Mouse (Mus musculus) ovary, postnatal 36 days (tissue): ENCODE data around the gene Mid1.
"Not testable (repeated sequence)": the region's sequence is repeated elsewhere in the genome, so short reads cannot be mapped to it uniquely, and the experiment has no call there.

Experiments used
- DNase-seq: peaks from one replicate; pipeline ENCODE4 v3.0.0; 2022; ENCODE audit warnings: low spot score, mixed read lengths

Gene Mid1

DNA sequence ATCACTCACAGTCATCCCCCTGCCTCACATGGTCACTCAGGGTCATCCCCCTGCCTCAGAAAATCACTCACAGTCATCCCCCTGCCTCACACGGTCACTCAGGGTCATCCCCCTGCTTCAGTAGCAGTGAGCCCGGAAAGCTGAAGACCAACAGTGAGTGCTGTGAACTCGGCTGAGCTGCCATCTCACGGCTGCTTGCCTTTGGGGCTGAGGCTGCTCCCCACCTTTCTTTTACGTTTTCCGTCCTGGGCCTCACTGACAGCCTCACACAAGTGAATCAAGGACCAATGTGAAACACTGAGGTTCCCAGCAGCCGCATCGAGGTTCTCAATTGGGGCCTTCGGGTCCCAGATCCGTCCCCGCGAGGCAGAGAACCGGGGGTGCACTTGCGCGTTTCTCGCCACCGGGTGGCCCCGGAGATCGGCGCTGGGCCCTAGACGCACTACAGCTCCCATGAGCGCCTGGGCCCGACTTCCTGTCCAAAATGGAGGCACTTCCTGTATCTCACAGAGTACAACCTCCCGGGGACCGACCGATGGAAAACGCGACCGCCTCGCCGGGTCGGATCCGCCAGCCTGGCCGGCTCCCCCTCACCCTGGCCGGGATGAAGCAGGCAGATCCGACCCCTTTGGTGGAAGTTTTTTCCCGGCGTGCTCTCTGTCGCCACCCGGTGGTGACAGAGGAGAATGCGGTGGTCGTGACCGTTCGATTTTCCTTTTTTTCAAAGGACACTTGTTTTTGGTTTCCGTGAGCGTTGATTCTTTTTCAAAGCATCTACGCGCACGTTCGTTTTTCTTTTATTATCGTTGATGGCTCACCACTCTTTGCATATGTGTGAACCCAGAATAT is 301.7 kb downstream of the Mid1 start:
- DNase-seq, result peak; percentile 88

DNA sequence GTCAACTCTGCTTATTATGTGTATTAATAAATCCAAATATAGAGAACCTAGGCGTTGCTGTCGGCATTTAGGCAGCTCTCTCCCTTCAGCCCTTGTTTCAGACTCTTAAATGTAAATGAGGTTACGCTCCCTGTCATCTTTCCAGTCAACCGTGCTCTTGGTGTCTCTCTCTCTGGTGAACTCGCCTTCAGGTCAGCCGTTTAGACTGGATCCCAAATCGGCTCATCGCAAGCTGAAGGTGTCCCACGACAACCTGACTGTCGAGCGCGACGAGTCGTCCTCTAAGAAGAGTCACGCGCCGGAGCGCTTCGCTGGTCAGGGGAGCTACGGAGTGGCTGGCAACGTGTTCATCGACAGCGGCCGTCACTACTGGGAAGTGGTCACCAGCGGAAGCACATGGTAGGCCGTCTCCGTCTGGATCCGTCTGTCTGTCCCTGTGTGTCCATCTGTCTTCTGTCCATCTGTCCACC is 302.4 kb downstream of the Mid1 start:
- not testable (repeated sequence) for DNase-seq

DNA sequence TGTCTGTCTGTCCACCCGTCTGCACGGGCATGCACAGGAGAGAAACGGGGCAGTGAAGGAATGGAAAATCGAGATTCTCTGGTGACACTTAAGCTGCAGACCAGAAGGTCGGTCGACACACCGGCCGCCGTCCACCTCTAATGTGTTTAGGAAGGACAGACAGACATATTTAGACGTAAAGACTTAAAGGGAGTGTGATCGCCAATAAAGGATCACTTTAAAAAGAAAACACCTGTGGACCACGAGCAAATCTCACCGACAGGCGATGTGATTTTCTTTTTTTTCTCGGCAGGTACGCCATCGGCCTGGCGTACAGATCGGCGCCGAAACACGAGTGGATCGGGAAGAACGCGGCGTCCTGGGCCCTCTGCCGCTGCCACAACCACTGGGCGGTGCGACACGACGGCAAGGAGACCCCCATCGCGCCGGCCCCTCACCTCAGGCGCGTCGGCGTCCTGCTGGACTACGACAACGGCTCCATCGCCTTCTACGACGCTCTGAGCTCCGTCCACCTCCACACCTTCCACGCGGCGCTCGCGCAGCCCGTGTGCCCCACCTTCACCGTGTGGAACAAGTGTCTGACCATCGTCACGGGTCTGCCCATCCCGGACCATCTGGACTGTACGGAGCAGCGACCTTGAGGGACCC is 303.7 kb downstream of the Mid1 start:
- DNase-seq, result not testable (repeated sequence)

DNA sequence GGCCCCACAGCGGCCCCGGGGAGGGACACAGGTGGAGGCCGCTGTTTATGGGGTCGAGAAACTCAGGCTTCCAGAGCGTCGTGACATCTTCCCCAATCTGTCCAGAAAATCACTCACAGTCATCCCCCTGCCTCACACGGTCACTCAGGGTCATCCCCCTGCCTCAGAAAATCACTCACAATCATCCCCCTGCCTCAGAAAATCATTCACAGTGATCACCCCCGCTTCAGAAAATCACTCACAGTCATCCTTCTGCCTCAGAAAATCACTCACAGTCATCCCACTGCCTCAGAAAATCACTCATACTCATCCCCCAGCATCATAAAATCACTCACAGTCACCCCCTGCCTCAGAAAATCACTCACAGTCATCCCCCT is 304.2 kb downstream of the Mid1 start:
- DNase-seq, result not testable (repeated sequence)

DNA sequence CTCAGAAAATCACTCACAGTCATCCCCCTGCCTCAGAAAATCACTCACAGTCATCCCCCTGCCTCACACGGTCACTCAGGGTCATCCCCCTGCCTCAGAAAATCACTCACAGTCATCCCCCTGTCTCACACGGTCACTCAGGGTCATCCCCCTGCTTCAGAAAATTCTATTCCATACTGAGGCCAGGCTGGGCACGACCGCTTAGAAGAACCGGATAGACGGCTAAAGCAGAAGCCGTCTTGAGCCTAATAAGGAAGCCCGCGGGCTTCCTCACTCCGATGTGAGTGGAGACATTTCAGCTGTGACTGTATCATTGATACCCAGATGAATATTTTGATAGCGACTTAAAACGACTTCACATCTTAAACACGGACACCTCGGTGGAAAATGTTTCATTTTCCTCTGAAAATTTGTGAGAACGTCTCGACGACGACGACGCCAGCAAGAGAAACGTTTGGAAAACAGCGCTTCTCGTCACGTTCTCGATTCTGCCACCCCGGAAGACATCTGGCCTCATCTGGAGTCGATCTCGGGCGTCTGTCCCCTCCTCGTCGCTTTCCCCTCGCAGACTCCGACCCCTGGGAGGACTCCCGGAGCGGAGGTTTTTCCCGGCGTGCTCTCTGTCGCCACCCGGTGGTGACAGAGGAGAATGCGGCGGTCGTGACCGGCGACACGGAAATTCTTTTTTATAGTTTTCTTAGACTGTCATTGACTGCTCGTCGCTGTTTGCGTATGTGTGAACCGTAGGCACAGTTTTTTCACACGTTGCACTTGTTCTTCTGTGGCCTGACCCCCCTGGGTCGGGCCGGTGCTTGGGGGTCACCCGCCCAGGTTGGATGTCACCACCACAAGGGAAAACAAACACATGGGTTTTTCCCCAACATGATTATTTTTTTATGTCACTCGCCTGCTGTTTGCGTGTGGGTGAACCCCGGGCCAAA is 305.0 kb downstream of the Mid1 start:
- DNase-seq, result peak; percentile 78

DNA sequence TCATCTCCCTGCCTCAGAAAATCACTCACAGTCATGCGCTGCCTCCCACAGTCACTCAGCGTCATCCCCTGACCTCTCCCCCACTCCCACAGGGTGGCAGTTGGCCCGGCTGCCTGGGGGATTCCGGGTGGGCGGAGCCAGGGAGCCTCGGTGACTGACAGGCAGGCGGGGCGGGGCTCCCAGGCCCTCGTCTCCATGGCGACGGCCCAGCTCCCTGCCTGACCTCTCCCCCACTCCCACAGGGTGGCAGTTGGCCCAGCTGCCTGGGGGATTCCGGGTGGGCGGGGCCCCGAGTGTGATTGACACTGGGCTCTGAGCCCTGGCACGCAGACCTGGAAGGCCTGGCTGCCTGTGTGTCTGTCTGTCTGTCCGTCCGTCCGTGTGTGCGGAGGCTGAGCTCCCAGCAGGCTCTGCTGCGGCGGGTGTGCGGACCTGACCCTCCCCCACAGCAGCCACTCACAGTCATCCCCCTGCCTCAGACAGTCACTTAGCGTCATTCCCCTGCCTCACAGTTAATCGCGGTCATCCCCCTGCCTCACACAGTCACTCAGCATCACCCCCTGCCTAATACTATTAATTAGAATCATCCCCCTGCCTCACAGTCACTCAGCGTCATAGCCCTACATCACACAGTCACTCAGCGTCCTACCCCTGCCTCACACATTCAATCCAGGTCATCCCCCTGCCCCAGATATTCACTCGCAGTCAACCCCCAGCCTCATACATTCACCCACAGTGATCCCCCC is 306.3 kb downstream of the Mid1 start:
- DNase-seq, result peak; percentile 97

DNA sequence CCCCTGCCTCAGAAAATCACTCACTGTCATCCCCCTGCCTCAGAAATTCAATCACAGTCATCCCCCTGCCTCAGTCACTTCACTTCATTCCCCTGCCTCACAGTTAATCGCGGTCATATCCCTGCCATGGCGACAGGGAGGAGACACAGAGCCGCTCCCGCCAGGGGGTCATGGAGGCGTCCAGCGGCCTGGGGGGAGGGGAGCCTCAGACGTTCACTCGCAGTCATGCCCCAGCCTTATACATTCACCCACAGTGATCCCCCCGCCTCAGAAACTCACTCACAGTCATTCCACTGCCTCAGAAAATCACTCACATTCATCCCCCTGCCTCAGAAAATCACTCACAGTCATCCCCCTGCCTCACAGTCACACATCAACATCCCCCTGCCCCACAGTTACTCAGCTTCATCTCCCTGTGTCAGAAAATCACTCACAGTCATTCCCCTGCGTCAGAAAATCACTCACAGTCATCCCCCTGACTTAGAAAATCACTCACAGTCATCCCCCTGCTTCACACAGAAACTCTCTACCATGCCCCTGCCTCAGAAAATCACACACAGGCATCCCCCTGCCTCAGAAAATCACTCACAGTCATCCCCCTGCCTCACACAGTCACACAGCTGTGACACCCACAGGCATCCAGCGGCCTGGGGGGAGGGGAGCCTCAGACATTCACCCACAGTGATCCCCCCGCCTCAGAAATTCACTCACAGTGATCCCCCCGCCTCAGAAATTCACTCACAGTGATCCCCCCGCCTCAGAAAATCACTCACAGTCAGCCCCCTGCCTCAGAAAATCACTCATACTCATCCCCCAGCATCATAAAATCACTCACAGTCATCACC is 307.3 kb downstream of the Mid1 start:
- DNase-seq, result not testable (repeated sequence)

DNA sequence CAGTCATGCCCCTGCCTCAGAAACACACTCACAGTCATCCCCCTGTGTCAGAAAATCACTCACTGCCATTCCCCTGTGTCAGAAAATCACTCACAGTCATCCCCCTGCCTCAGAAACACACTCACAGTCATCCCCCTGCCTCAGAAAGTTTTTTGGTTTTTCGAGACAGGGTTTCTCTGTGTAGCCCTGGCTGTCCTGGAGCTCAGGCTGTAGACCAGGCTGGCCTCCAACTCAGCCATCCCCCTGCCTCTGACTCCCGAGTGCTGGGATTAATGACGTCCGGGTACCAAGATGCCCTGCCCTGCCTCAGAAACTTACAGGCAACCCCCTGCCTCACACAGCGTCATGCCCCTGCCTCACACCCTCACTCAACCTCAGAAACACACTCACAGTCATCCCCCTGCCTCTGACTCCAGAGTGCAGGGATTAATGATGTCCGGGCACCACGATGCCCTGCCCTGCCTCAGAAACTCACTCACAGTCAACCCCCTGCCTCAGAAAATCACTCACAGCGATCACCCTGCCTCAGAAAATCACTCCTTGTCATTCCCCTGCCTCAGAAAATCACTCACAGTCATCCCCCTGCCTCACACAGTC is 308.1 kb downstream of the Mid1 start:
- not testable (repeated sequence) for DNase-seq

DNA sequence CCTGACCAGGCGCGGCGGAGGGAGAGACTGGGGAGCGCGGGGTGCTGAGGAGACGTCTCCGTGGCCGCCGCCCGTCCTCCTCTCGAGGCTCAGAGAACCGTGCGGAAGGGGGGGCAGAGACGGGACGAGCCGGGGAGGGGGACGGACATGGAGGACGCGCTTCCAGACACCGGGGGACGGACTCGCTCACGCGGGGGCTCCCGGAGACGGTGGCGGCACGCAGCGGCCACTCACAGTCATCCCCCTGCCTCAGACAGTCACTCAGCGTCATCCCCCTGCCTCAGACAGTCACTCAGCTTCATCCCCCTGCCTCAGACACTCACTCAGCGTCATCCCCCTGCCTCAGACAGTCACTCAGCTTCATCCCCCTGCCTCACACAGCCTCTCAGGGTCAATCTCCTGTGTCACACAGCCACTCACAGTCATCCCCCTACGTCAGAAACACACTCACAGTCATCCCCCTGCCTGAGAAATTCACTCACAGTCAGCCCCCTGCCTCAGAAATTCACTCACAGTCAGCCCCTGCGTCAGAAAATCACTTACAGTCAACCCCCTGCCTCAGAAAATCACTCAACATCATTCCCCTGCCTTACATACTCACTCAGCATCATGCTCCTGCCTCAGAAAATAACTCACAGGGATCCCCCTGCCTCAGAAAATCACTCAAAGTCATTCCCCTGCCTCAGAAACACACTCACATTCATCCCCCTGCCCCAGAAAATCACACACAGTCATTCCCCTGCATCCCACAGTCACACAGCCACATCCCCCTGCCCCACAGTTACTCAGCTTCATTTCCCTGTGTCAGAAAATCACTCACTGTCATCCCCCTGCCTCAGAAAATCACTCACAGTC is 309.2 kb downstream of the Mid1 start:
- peak; percentile 59 for DNase-seq

DNA sequence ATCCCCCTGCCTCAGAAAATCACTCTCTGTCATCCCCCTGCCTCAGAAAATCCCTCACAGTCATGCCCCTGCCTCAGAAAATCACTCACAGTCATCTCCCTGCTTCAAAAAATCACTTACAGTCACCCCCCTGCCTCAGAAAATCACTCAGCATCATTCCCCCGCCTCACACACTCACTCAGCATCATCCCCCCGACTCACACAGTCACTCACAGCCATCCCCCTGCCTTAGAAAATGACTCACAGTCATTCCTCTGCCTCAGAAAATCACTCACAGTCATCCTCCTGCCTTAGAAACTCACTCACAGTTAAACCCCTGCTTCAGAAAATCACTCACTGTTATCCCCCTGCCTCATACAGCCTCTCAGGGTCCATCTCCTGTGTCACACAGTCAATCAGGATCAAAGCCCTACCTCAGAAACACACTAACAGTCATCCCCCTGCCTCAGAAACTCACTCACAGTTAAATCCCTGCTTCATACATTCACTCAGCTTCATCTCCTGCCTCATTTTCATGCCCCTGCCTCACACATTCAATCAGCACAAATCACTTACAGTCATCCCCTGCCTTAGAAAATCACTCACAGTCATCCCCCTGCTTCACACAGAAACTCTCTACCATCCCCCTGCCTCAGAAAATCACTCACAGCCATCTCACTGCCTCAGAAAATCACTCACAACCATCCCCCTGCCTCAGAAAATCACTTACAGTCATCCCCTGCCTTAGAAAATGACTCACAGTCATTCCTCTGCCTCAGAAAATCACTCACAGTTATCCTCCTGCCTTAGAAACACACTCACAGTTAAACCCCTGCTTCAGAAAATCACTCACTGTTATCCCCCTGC is 310.1 kb downstream of the Mid1 start:
- DNase-seq, result not testable (repeated sequence)

DNA sequence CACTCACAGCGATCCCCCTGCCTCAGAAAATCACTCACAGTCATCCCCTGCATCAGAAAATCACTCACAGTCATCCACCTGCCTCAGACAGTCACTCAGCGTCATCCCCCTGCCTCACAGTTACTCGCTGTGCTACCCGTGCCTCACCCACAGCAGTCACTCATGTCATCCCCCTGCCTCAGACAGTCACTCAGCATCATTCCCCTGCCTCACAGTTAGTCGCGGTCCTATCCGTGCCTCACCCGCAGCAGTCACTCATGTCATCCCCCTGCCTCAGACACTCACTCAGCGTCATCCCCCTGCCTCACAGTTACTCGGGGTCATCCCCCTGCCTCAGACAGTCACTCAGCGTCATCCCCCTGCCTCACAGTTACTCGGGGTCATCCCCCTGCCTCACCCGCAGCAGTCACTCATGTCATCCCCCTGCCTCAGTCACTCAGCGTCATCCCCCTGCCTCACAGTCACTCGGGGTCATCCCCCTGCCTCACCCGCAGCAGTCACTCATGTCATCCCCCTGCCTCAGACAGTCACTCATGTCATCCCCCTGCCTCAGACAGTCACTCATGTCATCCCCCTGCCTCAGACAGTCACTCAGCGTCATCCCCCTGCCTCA is 311.0 kb downstream of the Mid1 start:
- not testable (repeated sequence) for DNase-seq

DNA sequence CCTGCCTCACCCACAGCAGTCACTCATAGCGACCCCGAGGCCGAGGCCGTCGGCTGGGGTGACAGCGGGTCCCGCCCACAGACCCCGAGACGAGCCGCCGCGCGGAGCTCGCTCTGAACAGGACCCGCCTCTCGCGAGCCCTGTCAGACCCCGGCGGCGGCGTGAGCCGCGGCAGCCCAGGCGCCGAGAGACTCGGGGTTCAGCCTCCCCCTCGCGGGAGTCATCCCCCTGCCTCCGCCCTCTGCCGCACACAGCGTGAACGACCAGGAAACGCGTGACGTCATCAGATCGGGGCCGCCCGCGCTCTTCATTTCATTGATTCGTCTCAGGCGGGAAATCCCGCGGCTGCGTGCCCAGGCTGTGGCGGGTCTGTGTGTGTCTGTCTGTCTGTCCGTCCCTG is 311.9 kb downstream of the Mid1 start:
- DNase-seq, result peak; percentile 81

DNA sequence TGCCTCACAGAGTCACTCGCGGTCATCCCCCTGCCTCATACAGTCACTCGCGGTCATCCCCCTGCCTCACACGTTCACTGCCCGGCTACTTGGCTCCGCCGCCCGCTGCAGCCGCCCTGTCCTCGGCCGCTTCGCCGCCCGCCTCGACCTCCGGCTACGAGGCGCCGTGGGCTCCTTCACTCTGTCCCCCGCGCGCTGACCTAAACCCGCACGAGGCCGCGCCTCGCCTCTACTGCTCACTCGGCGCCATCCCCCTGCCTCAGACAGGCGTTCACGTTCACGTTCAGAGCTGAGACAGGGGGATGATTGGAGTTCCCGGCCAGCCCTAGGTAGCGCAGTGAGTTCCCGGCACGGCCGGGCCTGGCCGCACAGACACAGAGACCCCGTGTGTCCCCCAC is 312.5 kb downstream of the Mid1 start:
- not testable (repeated sequence) for DNase-seq

DNA sequence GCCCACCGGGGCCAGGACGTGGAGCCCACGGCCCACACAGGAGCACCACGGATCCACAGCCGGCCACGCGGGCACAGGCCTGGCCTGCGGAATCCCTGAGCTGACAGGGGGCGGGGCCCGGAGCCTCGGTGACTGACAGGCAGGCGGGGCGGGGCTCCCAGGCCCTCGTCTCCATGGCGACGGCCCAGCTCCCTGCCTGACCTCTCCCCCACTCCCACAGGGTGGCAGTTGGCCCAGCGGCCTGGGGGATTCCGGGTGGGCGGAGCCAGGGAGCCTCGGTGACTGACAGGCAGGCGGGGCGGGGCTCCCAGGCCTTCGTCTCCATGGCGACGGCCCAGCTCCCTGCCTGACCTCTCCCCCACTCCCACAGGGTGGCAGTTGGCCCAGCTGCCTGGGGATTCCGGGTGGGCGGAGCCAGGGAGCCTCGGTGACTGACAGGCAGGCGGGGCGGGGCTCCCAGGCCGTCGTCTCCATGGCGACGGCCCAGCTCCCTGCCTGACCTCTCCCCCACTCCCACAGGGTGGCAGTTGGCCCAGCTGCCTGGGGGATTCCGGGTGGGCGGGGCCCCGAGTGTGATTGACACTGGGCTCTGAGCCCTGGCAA is 313.0 kb downstream of the Mid1 start:
- DNase-seq, result peak; percentile 100

DNA sequence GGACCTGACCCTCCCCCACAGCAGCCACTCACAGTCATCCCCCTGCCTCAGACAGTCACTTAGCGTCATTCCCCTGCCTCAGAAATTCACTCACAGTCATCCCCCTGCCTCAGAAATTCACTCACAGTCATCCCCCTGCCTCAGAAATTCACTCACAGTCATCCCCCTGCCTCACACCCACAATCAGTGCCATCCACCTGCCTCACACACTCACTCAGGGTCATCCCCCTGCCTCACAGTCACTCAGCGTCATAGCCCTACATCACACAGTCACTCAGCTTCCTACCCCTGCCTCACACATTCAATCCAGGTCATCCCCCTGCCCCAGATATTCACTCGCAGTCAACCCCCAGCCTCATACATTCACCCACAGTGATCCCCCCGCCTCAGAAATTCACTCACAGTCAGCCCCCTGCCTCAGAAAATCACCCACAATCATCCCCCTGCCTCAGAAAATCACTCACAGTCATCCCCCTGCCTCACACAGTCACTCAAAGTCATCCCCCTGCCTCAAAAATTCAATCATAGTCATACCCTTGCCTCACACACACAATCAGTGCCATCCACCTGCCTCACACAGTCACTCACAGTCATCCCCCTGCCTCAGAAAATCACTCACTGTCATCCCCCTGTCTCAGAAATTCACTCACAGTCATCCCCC is 313.7 kb downstream of the Mid1 start:
- not testable (repeated sequence) for DNase-seq

DNA sequence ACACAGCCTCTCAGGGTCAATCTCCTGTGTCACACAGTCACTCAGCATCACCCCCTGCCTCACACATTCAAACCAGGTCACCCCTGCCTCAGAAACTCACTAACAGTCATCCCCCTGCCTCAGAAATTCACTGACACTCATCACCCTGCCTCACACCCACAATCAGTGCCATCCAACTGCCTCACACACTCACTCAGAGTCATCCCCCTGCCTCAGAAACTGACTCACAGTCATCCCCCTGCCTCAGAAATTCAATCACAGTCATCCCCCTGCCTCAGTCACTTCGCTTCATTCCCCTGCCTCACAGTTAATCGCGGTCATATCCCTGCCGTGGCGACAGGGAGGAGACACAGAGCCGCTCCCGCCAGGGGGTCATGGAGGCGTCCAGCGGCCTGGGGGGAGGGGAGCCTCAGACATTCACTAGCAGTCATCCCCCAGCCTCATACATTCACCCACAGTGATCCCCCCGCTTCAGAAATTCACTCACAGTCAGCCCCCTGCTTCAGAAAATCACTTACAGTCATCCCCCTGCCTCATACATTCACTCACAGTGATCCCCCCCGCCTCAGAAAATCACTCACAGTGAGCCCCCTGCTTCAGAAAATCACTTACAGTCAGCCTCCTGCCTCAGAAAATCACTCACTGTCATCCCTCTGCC is 314.4 kb downstream of the Mid1 start:
- not testable (repeated sequence) for DNase-seq
